Mouse (Mus musculus) megakaryocyte-erythroid progenitor cell, adult 5 weeks (primary cell): ENCODE data around the gene Zfp626. TPM values are rescaled to one million over a fixed set of nuclear protein-coding genes. Genes with fewer than 3 reads are reported as not detected.

ENCODE experiments used
- polyA plus RNA-seq: library from polyadenylated mRNA; stranded (reverse); fragments of >175 nt; gene quantifications from 2 replicates; pipeline ENCODE4 v1.2.3, GENCODE M21; 2012

Zfp626 gene
- 0.14 and 0.76 TPM in 2 replicates for polyA plus RNA-seq

GRCm38 (mm10) chr7:27806896-27807295 lies at the start of gene Zfp626:
TSS of gene Zfp626 (plus strand) at chr7:27807196.

GRCm38 (mm10) chr7:27838323-27839249 lies 31.6 kb downstream of the Zfp626 start, which contains the start of gene Zfp59:
TSS of gene Zfp59 (plus strand) at chr7:27838607.

GRCm38 (mm10) chr7:27857227-27857626 lies 50.2 kb downstream of the Zfp626 start, which contains the start of gene Zfp607a:
TSS of gene Zfp607a (plus strand) at chr7:27857527.

Other genes starting within 250 kb of the Zfp626 start
- gene Akt2, start 215.6 kb upstream of the Zfp626 start, polyA plus RNA-seq = 54.4 and 61.2 TPM in 2 replicates
- not detected in 2 replicates for gene Ttc9b, start 153.3 kb upstream of the Zfp626 start, polyA plus RNA-seq
- 25.2 and 27.5 TPM in 2 replicates for gene Map3k10, start 132.6 kb upstream of the Zfp626 start, polyA plus RNA-seq
- gene Zfp607b, start 117.9 kb upstream of the Zfp626 start, polyA plus RNA-seq = 0.04 and 0.09 TPM in 2 replicates
- 0.15 and 0.30 TPM in 2 replicates for gene Zfp60, start 75.8 kb upstream of the Zfp626 start, polyA plus RNA-seq
- gene Zfp59, start 31.4 kb downstream of the Zfp626 start, polyA plus RNA-seq = 0.15 and 0.39 TPM in 2 replicates
- 0.10 and 0.19 TPM in 2 replicates for gene Zfp607a, start 50.3 kb downstream of the Zfp626 start, polyA plus RNA-seq
- gene Zfp974, start 122.3 kb downstream of the Zfp626 start, polyA plus RNA-seq = not detected in 2 replicates
- gene Zfp780b, start 172.0 kb downstream of the Zfp626 start, polyA plus RNA-seq = 0.18 and 0.27 TPM in 2 replicates
- 0.26 and 0.34 TPM in 2 replicates for gene Zfp850, start 206.9 kb downstream of the Zfp626 start, polyA plus RNA-seq
- 87.0 and 88.8 TPM in 2 replicates for gene Psmc4, start 242.9 kb downstream of the Zfp626 start, polyA plus RNA-seq